24 mouse cellular contexts compared by ENCODE assay signal in genomic region chr3:38923251-38923686, GRCm38 (mm10). TPM values are rescaled to one million over a fixed set of nuclear protein-coding genes. Genes with fewer than 3 reads are reported as not detected.
DNase-seq lines count a peak whose midpoint lies in the region; ATAC-seq lines count a peak whose summit lies in the region.
"Had no signal": no experiment of that assay in that cellular context is flagged by ENCODE, and none has a peak within 500 bp of the region (broad histone marks: within the 10 kb centered on the region; RNA-seq: fewer than 3 reads in every experiment).

No protein-coding gene starts in this region.

- H3K4me2 ChIP-seq in kidney, embryonic 14.5 days (replicated peaks; ENCODE audit: low read depth, low read length): no peak overlapping the region
- H3K4me2 ChIP-seq in lung, embryonic 16.5 days (ENCODE audit: low read depth, low read length): no peak overlapping the region
- H3K4me2 ChIP-seq in midbrain, embryonic 13.5 days (replicated peaks): no peak overlapping the region
- H3K4me2 ChIP-seq: forebrain, embryonic 13.5 days; heart, embryonic 15.5 days had no signal

- no peak overlapping the region for H3K9ac ChIP-seq in kidney, embryonic 14.5 days (ENCODE audit: low read depth, low read length)
- H3K9ac ChIP-seq in lung, embryonic 16.5 days (ENCODE audit: low read length): no peak overlapping the region
- H3K9ac ChIP-seq in midbrain, embryonic 13.5 days (replicated peaks): no peak overlapping the region
- H3K9ac ChIP-seq: forebrain, embryonic 13.5 days; heart, embryonic 15.5 days; liver, embryonic 14.5 days had no signal

- no peak for DNase-seq in kidney, adult 8-10 months
- peak; percentile 51 to 52 for DNase-seq in kidney, postnatal 4 days
- no peak for DNase-seq in kidney, postnatal 25 days
- DNase-seq in lung, adult 18-20 months: no peak
- DNase-seq: adrenal gland, postnatal 25 days; B cell, adult 2 months; cerebellum, adult 18-20 months; cerebellum, postnatal 10 days; gastrocnemius, postnatal 10 days; kidney, adult 2 months; layer of hippocampus, postnatal 36 days; left cerebral cortex, postnatal 4 days; liver; right cerebral cortex, postnatal 4 days; thymus, postnatal 4 days had no signal

- H3K36me3 ChIP-seq in kidney, embryonic 14.5 days (ENCODE audit: control insufficient read depth, insufficient read depth, low read length): no peaks in the 10 kb centered on the region
- H3K36me3 ChIP-seq in lung, embryonic 16.5 days (ENCODE audit: control insufficient read depth, insufficient read depth, low read length): no peaks in the 10 kb centered on the region
- no peaks in the 10 kb centered on the region for H3K36me3 ChIP-seq in midbrain, embryonic 13.5 days
- H3K36me3 ChIP-seq: heart, embryonic 15.5 days had no signal

- ATAC-seq in kidney, embryonic 14.5 days (ENCODE audit: low FRiP score, low TSS enrichment): peak; percentile 89
- peak; percentile 59 for ATAC-seq in lung, embryonic 16.5 days (ENCODE audit: low read depth)
- no peak for ATAC-seq in midbrain, embryonic 13.5 days
- ATAC-seq: forebrain, embryonic 13.5 days; hindbrain, embryonic 16.5 days; lung, postnatal 0 days had no signal

- 21% methylated on average over 7 of the region's 7 CpGs for WGBS in kidney, embryonic 14.5 days
- WGBS in lung, embryonic 16.5 days: 39% methylated on average over 7 of the region's 7 CpGs
- 71% methylated on average over 7 of the region's 7 CpGs for WGBS in midbrain, embryonic 13.5 days

- H3K27ac ChIP-seq in kidney, embryonic 14.5 days (ENCODE audit: low read depth, low read length): no peak overlapping the region; the same call in 1 of the 2 replicates
- 0 out of 2 replicates have a peak overlapping the region, but pooled peaks have one; percentile 30 for H3K27ac ChIP-seq in lung, embryonic 16.5 days (ENCODE audit: low read length)
- H3K27ac ChIP-seq in midbrain, embryonic 13.5 days: no peak overlapping the region
- H3K27ac ChIP-seq: forebrain, embryonic 13.5 days; heart, embryonic 15.5 days; liver, embryonic 14.5 days; midbrain, embryonic 10.5 days had no signal

- H3K4me3 ChIP-seq in kidney, embryonic 14.5 days (ENCODE audit: low read length): no peak overlapping the region
- no peak overlapping the region for H3K4me3 ChIP-seq in lung, embryonic 16.5 days (ENCODE audit: low read length)
- no peak overlapping the region for H3K4me3 ChIP-seq in midbrain, embryonic 13.5 days (replicated peaks)
- H3K4me3 ChIP-seq: forebrain, embryonic 13.5 days; heart, embryonic 15.5 days; midbrain, embryonic 10.5 days had no signal

- H3K4me1 ChIP-seq in kidney, embryonic 14.5 days (ENCODE audit: control insufficient read depth, insufficient read depth, low read length): peaks cover 10% of the 10 kb centered on the region
- peaks cover 11% of the 10 kb centered on the region for H3K4me1 ChIP-seq in lung, embryonic 16.5 days (replicated peaks; ENCODE audit: control insufficient read depth, insufficient read depth, low read length)
- 0 out of 2 replicates have a peak, but pooled peaks cover 6% of the 10 kb centered on the region for H3K4me1 ChIP-seq in midbrain, embryonic 13.5 days (replicated peaks)

- no peaks in the 10 kb centered on the region for H3K27me3 ChIP-seq in kidney, embryonic 14.5 days (ENCODE audit: control insufficient read depth, insufficient read depth, low read length)
- H3K27me3 ChIP-seq in lung, embryonic 16.5 days (ENCODE audit: control insufficient read depth, insufficient read depth, low read depth, low read length): no peaks in the 10 kb centered on the region
- no peaks in the 10 kb centered on the region for H3K27me3 ChIP-seq in midbrain, embryonic 13.5 days
- H3K27me3 ChIP-seq: forebrain, embryonic 13.5 days; heart, embryonic 15.5 days had no signal

- H3K9me3 ChIP-seq in kidney, embryonic 14.5 days (ENCODE audit: control insufficient read depth, low read length): no peaks in the 10 kb centered on the region
- no peaks in the 10 kb centered on the region for H3K9me3 ChIP-seq in lung, embryonic 16.5 days (ENCODE audit: control insufficient read depth, low read length)
- H3K9me3 ChIP-seq in midbrain, embryonic 13.5 days: no peaks in the 10 kb centered on the region
- H3K9me3 ChIP-seq: heart, embryonic 15.5 days; midbrain, embryonic 10.5 days had no signal

RNA-seq across cellular contexts. Expression of gene Fat4, which starts 36.5 kb away (rescaled TPM):
- polyA plus RNA-seq in kidney, embryonic 14.5 days (2014; fragmentation: Nextera tagmentation; extraction: Ambion mirVana): 10.0 and 14.1 TPM in 2 replicates
- polyA plus RNA-seq in lung, embryonic 16.5 days (2015; fragmentation: Nextera tagmentation; extraction: Ambion mirVana): 4.6 and 4.7 TPM in 2 replicates
- 6.9 and 7.2 TPM in 2 replicates for polyA plus RNA-seq in midbrain, embryonic 13.5 days (2015; fragmentation: Nextera tagmentation; extraction: Ambion mirVana)

Comparison
In these comparisons a context has a peak if more than half of its experiments do, and no peak if none do; other contexts are left out.
1. DNase-seq: peak in kidney, postnatal 4 days (2 of 2); none in kidney, adult 8-10 months (0 of 2), kidney, postnatal 25 days (0 of 2) and lung, adult 18-20 months (0 of 2).